Mouse (Mus musculus) G1E-ER4 (cell line): Measurements from ENCODE around the gene Morn1. TPM values are rescaled to one million over a fixed set of nuclear protein-coding genes. Genes with fewer than 3 reads are reported as not detected.

Experiments used
- GATA1 ChIP-seq: IDR thresholded peaks from one replicate; pipeline ENCODE4 v1.8.0; 2012; ENCODE audit warnings: low read length, inconsistent platforms
- polyA plus RNA-seq: library from polyadenylated mRNA; stranded (reverse); fragments of >175 nt; gene quantifications from 2 replicates; pipeline ENCODE4 v1.2.3, GENCODE M21; 2012

Morn1 gene
- polyA plus RNA-seq, 1 experiment: 2.6 TPM

DNA sequence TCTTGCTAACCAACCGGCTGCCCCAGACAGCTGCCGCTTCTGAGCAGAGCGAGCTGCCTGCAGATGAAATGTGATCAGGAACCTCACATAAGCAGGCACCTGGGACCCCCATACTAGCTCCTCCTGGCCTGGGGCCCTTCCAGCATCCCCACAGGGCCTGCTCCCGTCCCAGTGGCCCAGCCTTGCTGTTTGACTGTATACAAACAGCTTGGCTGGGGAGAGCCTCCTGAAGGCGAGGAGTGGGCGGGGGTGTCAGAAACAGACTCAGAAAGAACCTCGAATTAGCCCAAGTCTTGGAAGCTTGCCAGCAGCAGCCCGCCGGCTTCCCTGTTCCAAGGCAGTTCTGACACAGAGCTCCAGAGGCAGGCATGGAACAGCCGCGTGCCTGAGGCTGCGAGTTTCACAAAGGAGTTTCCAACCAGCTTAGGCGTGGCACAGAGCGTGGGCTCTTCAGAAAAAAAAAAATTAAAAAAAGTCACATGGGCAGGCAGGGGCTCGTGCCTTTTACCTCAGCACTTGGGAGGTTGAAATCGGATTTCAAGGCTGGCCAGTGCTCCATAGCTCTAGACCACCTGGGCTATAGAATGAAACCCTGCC is 36.2 kb downstream of the Morn1 start:
- TF ChIP-seq GATA1: no peak

DNA sequence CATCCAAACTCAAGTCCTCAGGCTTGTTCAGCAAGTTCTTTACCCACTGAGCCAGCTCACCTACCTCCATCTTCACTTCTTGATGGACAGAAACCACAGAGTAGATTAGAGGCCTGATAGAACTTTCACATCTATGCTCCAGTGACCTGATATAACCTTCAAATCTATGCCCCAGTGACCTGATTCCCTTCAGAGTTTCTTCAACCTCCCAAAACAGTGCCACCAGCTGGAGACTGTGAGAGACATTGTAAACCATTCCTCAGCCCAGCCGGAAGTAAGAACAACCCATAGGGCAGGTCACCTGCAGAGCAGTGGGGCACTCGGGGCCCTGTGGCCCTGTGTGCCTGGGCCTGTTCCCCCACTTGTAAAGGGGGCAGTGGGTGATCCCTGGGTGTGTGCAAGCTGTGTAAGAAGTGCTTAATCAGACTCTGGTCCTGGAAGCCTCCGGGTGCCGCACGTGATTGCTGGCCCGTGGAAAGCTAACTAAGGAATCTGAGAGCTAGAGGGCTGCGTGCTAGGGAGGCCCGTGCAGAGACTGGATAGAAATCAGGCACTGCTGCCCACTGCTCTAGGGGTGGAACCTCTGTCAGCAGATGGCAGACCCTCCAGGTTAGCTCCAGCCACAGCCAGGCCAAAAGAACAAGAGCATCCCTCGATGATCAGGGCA is 37.6 kb downstream of the Morn1 start:
- no peak for TF ChIP-seq GATA1

DNA sequence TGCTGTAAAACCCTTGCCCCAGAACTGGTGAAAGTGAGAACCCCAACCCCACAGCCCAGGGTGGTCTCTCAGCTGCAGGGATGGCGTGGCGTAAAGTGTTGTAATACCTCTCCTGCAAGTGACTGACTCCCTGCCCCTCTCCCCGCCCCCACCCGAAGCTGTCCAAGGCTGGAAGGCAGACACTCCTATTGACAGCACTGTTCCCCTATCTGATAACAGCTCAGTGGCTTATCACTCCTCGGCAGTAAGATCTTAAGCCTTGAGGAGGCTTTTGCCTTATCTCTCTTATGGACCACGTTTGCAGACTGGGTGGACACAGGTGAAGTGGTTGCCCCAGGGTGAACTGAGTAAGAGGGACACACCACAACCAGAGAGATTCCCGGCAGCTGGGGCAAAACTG is 38.9 kb downstream of the Morn1 start:
- peak; percentile 34 for TF ChIP-seq GATA1

DNA sequence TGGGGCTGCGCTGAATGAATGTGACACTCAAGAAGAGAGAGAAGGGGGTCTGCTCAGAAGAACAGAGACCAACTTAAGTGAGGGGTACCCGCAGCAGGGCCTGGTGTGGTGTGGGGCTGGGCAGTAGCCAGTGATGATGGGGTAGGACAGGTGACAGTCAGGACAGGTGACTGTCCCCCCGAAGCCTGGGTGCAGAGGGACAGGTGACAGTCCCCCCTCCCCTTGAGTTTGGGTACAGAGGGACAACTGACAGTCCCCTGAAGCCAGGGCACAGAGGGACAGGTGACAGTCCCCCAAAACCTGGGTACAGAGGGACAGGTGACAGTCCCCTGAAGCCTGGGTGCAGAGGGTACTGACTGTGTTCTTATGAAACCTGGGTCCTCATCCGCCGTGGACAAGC is 39.8 kb downstream of the Morn1 start:
- TF ChIP-seq GATA1: no peak

DNA sequence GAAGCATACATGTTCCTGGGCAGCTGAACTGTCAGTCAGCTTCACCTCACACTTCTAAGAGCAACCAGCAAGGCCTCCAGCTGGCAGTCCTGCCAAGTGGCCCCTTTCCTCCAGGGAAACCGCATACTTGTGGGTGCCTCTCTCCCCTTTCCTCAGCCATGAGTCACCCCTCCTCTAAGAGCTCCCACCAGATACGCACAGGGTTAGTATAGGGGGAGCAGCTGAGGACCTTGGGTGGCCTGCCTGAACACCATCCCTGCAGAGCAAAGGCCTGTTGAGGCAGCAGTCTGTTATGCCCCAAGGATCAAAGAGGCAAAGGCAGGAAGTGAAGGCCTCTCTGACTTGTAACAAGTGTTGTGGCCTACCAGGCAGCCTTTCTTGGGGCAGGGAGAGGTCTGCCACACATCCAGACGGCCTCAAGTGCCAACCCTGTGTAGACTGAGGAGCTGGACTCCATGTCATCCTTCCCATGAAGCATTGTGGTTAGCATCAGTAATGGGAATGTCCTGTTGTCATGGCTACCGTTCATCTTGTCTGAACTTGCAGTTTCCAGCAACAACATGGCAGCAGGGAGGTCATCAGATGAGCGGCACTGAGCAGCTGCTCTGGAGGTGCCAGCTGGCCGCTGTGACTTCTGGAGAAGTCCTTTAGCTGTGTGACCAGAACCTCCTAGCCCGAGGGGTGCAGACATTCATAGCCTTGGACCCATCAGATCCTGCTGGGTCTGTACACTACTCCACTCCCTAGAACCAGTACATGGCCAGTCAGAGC is 40.4 kb downstream of the Morn1 start:
- no peak for TF ChIP-seq GATA1

DNA sequence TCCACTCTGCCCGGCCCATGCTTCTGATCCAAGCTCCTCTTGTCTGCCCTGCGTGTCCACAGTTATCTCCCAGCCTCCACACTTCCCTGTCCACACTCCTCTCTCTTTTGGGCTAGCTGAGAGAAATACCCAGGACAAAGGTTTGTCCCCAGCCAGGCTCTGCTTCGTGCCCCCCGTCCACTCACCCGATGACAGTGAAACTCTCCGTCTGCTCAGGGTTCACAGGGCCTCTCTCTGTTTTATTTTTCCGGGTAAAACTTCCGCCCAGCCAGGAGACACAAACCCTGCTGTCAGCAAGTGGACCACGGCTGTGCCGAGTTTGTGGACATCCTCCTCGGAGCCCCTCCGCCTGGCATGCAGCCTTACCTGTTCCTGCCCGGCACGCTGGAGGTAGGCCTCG is 42.0 kb downstream of the Morn1 start:
- TF ChIP-seq GATA1: no peak

DNA sequence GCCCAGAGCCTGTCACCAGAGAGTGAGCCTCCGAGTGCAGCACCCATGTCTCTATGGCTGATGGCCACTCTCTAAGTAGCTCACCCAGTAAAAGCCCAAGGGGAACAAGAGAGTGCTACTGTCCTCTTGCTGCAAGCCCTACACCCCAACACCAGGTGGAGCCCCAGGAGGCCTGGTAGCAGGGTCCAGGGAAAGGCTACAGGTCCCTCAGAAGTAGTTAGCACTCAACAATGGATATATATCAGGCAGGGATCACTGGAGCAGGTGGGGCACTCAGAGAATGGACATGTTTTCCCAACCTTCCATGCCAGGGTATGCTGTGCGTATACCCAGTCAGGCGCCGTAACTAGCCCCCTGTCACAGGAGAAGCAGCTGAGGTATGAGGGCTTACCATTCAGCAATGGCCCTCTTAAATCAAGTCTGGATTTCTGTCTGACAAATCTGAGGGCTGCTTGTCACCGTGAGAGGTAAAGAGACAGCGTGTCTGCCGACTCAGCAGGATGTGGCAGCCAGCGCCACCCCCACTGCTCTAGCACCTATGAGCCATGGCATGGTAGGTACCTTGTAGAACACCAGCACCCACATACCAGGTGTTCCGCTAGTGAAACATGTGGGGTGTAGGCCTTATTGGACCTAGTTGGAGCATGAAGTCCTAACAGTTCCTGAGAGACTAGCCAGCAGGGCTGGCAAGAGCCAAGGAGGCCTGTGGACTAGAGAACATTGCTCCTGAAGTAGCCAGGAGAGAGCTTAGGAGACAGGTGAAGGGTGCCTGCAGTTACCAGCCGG is 42.9 kb downstream of the Morn1 start:
- no peak for TF ChIP-seq GATA1

DNA sequence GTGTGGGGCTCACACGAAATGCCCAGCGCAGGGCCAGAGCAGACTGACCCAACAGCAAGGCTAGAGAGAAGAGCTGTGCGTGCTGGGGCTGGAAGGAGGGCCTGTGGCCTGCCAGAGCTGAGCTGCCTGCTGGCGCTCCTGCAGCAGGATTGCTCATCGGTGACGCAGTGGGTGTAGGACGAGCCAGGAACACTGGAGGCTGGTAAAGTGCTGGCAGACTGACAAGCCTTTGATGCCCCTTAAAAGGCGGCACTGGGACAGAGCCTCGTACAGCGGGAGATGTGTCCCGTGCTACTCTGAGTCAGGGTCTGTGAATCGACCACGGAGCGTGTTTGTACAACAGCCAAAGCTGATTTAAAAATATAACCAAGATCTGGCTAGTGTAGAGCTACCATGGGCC is 43.6 kb downstream of the Morn1 start:
- TF ChIP-seq GATA1: no peak

DNA sequence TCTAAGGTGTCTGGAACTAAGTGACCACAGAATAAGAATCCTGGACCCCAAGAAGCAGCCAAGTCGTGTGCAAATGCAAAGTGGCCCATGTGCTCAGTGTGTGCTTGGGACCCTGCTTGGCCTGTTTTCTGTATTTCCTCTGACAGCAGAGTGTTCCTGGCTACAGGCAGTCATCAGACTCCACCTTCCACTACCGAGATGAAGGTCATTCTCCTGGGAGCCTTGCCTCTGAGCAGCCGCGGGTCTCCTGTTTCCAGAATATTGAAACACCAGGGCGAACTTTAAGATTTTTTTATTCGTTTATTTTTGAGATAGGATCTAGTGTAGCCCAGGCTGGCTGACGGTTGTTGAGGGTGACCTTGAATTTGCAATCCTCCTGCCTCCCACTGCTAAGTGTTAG is 44.2 kb downstream of the Morn1 start:
- TF ChIP-seq GATA1: no peak

DNA sequence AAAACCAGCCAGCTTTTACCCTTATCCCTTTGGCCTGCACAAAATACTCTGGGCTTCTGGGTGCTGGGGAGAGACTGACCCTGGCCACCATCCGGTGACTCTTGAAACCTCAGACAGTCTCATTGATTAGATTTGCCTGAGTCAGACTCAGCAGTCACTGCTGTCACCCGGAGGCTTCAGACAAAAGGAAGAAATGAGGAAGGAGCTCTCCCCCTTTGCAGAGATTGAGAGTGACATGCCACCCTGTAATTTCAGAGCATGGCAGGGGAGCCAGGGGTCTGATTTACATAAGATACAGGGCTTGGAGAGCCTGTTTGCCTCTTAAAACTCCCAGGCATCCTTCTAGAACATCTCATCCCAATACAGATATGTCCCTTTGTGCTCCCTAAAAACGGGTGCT is 46.8 kb downstream of the Morn1 start:
- TF ChIP-seq GATA1: no peak

DNA sequence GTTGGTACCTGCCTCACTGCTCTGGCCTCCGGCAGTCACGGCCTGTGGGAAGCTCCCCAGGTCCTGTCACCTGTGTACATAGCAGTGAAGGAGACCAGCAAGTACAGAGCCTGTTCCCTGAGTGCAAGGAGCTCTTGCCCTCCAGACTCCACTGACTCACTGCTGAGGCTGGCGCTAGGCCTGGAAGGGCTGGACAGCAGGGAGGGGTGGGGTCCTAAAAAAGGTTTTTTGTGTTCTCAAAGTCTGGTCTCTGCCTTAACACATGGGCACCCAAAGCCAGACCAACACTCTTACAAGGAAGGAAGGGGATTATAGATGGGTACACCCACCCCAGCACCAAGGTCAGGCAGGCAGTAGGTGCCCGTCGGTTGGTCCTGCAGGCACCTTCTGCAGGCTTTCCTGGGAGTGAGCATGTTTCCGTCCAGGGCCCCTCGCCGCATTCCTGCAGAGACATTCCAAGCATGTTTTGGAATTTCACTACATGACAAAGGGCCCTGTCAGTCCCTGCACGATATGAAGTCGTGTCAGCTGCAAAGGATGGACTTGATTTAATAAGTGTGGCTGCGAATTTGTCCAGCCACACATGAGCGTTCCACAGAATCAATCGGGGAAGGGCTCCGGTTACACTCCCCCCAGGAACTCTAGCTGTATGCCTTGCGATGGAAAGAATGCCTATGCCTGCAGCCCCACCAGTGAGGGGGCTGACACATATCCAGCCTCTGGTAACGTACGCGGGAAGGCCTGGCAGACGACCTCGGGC is 47.5 kb downstream of the Morn1 start:
- TF ChIP-seq GATA1: no peak

DNA sequence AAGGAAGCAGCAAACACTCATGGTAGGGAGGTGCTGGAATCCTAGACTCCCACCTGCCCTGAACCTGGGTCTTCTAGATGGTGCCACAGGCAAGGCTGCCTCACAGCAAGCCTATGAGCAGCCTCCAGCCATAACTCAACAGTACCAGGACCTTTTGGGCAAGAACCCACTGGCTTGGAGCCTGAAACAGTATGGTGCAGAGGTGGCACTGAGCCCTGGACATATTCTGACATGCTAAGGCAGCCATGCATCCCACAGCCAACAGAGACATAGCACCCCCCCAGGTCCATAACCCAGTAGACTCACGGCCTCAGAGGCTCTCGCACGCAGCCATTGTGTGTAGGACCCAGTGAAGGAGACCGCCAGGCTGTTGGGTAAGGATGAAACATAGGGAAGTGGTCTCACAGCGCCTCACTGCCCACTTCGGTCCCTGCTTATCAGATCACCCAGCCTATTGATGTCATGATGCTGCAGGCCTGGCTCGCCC is 48.4 kb downstream of the Morn1 start:
- TF ChIP-seq GATA1: no peak

DNA sequence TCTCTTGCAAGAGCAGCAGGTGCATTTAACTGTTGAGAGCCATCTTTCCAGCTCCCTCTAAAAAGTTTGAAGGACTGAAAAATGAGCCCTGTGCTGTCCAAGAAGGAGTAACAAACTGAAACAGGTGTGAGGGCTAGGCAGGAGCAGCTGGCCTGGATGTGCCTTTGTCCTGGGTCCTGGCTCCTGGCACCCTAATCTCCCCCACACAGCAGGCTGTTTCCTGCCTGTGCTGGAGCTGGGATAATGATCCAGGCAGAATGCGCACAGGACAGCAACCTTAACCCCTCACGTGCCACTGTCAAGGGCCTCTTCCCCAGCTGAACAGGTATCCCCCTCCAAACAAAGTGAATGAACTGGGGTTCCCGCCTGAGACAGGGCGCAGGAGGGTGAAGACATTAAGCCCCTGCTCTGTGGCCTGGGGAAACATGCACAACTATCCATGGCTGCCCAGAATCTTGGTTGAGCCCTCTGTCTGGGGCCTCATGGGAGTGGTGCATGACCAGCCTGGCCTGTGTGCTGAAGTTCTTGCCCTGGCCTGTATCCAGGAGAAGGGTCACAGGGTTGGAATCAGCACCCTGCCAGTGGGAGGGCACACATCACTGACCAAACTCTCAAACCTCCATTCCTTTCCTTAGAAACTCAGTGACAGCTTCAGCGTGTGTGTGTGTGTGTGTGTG is 49.7 kb downstream of the Morn1 start:
- TF ChIP-seq GATA1: no peak

DNA sequence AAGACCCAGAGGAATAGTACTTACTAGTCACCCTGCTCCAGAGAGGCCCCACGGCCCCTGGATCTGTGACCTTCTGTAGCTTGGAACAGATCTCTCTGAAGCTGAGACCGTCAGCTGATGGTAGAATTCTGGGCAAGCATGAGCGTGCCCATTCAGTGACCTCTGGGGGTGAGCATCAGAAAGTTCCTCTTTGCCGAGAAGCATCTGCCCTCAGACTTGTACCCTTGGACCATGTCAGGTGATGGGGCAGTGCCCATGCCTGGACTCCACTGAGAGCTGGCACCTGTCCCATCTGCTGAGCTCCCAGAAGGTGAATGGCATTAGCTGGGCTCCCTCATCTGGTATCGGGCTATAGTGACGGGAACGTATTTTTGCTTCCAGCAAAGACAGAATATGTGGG is 51.5 kb downstream of the Morn1 start:
- no peak for TF ChIP-seq GATA1

DNA sequence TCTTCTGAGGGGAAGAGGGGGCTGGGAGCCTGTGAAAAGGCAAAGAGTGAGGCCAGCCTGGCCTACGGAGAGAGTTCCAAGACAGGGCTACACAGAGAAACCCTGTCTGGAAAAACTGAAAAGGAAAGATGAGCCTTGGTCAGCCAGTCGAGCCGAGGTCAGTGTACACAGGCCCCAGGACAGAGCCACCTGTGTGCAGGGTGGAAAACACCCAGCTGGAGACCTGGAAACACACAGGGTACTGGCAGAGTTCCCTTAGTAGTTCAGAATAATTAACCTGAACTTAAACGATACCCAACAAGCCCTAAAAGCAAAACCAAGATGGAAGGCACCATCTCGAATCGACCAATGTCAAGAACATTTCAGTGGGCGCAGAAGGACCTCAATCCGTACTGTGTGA is 52.1 kb downstream of the Morn1 start:
- no peak for TF ChIP-seq GATA1
